Mouse (Mus musculus) spleen, adult 2 months (tissue): ENCODE data around the gene Hs2st1.

Experiments
- CTCF ChIP-seq: fragments of 200-500 bp; IDR thresholded peaks from 2 replicates; pipeline ENCODE4 v1.5.1; 2011; ENCODE audit warnings: mild to moderate bottlenecking, inconsistent platforms; ENCODE audit not compliant: insufficient read depth, insufficient read length, insufficient replicate concordance; ENCODE audit errors: extremely low read depth
- POLR2A ChIP-seq: fragments of 200-500 bp; IDR thresholded peaks from 2 replicates; pipeline ENCODE4 v1.6.1; 2011; ENCODE audit warnings: low read depth, low read length, inconsistent platforms

DNA sequence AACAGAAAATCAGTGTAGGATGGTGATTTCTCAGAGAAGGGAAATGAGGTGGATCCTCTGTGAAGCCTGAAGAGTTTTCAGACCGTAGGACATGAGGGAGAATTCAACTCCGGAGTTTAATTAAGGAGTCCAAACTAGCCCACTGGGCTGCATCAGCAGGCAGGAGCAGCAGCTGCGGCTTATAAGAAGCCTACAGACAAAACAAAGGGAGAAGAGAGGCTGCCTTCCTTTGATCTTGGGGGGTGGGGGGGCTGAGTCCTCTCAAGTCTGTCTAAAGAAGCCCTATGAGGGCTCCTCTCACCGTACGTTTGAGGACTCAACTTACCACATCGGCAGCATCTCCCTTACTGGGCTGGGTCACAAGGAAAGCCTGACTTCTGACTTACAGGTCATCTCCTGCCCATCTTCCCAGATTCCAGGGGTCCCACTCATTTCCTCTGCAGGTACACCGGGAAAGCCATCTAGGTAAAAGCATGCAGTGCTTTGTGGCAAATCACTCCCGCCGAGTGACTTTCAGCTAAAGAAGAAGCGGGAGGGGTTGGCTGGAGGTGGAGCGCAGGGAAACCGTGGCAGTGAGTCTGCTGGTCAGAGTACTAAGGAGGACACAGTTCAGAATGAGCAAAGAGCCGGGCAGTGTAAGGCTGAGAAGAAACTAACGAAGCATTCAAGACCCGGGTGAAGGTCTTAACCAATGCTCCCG lies 13.2 kb downstream of the Hs2st1 start:
- no peak for TF ChIP-seq CTCF
- no peak for TF ChIP-seq POLR2A
